In genomic region chr4:32248236-32248635, GRCm38 (mm10) we compare ENCODE assay signal across 7 mouse cellular contexts. TPM values are rescaled to one million over a fixed set of nuclear protein-coding genes. Genes with fewer than 3 reads are reported as not detected.
DNase-seq lines count a peak whose midpoint lies in the region; TF ChIP-seq lines count a peak whose summit lies in the region.

No protein-coding gene starts in this region.

- TF ChIP-seq POLR2A in spleen, adult 2 months (IDR thresholded peaks at IDR 0.05; ENCODE audit: low read depth, low read length) = no peak

- TF ChIP-seq CTCF in spleen, adult 2 months (IDR thresholded peaks at IDR 0.05; ENCODE audit: extremely low read depth, insufficient read depth, insufficient read length, insufficient replicate concordance) = peak; percentile 92; the same call in 1 of the 2 replicates

- peak overlapping the region; percentile 42; the same call in 1 of the 2 replicates for H3K27ac ChIP-seq in heart, embryonic 10.5 days
- peak overlapping the region; percentile 64 for H3K27ac ChIP-seq in spleen, adult 2 months (ENCODE audit: insufficient read depth, low read length)

- whole genome bisulfite sequencing in heart, embryonic 10.5 days = 15% methylated on average over 6 of the region's 6 CpGs
- 8% methylated on average over 6 of the region's 6 CpGs for WGBS in spleen, adult 2 months

- peak; percentile 85 for DNase-seq in ES-CJ7 (ENCODE audit: low read depth, low spot score)
- DNase-seq in adrenal gland, adult 8-10 months = peak; percentile 59
- DNase-seq in embryo, embryonic 11 days = peak; percentile 67
- DNase-seq in heart, embryonic 10.5 days (ENCODE audit: low spot score) = peak; percentile 90
- DNase-seq in layer of hippocampus, postnatal 10 days (ENCODE audit: low spot score in 2 of 2) = peak; percentile 84 to 87
- DNase-seq in lung, postnatal 4 days = peak; percentile 79 to 90
- peak; percentile 85 to 94 for DNase-seq in spleen, adult 2 months (ENCODE audit: low read depth in 1 of 2, low spot score in 2 of 2)

- no peaks in the 10 kb centered on the region for H3K36me3 ChIP-seq in heart, embryonic 10.5 days
- H3K36me3 ChIP-seq in spleen, adult 2 months (ENCODE audit: control insufficient read depth, insufficient read depth, low read length) = peaks cover 4% of the 10 kb centered on the region

- peaks cover 87% of the 10 kb centered on the region for H3K4me1 ChIP-seq in heart, embryonic 10.5 days
- peaks cover 23% of the 10 kb centered on the region; the same call in 1 of the 2 replicates for H3K4me1 ChIP-seq in spleen, adult 2 months (ENCODE audit: control insufficient read depth, insufficient read depth, insufficient read length)

- H3K9me3 ChIP-seq in heart, embryonic 10.5 days = no peaks in the 10 kb centered on the region

- H3K27me3 ChIP-seq in heart, embryonic 10.5 days (ENCODE audit: insufficient read depth, poor library complexity, severe bottlenecking) = no peaks in the 10 kb centered on the region
- H3K27me3 ChIP-seq in spleen, adult 2 months (ENCODE audit: control insufficient read depth, insufficient read depth, low read length) = no peaks in the 10 kb centered on the region

- H3K4me3 ChIP-seq in heart, embryonic 10.5 days = no peak overlapping the region
- peak overlapping the region; percentile 46 for H3K4me3 ChIP-seq in spleen, adult 2 months (ENCODE audit: extremely low read depth, insufficient read depth, insufficient read length)

RNA-seq across cellular contexts. Expression of gene Bach2, which starts 9.6 kb away (rescaled TPM):
- total RNA-seq in adrenal gland, adult 8-10 months (2022) = 1 to 10 TPM; 2.8 to 3.3 (median 3.0) TPM
- polyA plus RNA-seq in heart, embryonic 10.5 days (2016; fragmentation: Nextera tagmentation; extraction: Ambion mirVana) = 7.7 and 8.8 TPM in 2 replicates
- 10 to 100 TPM; 23.8 to 29.4 TPM for total RNA-seq in layer of hippocampus, postnatal 10 days (2021)
- 14.1 and 16.5 TPM in 2 replicates for polyA plus RNA-seq in spleen, adult 2 months (2012; rRNA removed)

Comparison
In these comparisons a context has a peak if more than half of its experiments do, and no peak if none do; other contexts are left out.
1. RNA of gene Bach2, which starts 9.6 kb away (total RNA-seq): 23.8 to 29.4 TPM in layer of hippocampus, postnatal 10 days; 2.8 to 3.3 TPM in adrenal gland, adult 8-10 months; every median in the first group is over 4 times any median in the second.
2. Peak in every context shown above with its lines, with median percentiles within 50 percentile points of each other: DNase-seq.